Mouse (Mus musculus) liver, embryonic 14.5 days (tissue): Measurements from ENCODE around the gene Upf1. TPM values are rescaled to one million over a fixed set of nuclear protein-coding genes. Genes with fewer than 3 reads are reported as not detected.

Experiments
- ATAC-seq: fragments of 200-750 bp; cut with Nextera tagmentation; 2 replicates; pipeline ENCODE4 v1.8.0; 2017; ENCODE audit warnings: moderate number of reproducible peaks, mild to moderate bottlenecking, moderate library complexity; ENCODE audit not compliant: insufficient read depth
- DNase-seq, 3 experiments: peaks; one replicate each; pipeline ENCODE4 v3.0.0-alpha.2; 2012 to 2013; ENCODE audit warnings: low read depth in 3 of 3, low spot score in 3 of 3
- H3K27ac ChIP-seq: fragments of 300-500 bp; sonication (generic); 2 replicates; pipeline ENCODE4 v1.5.1; 2014; ENCODE audit warnings: moderate library complexity, mild to moderate bottlenecking, control low read depth, inconsistent platforms
- H3K27me3 ChIP-seq: fragments of 300-500 bp; sonication (generic); 2 replicates; pipeline ENCODE4 v1.6.1; 2014; ENCODE audit warnings: mild to moderate bottlenecking, low read length, moderate library complexity; ENCODE audit not compliant: control insufficient read depth, insufficient read depth
- H3K36me3 ChIP-seq: fragments of 300-500 bp; sonication (generic); replicated peaks from 2 replicates; pipeline ENCODE4 v1.6.1; 2014; ENCODE audit warnings: low read depth; ENCODE audit not compliant: control insufficient read depth, insufficient read depth
- H3K4me1 ChIP-seq, 2 experiments: fragments of 200-500 bp in 1 of 2; fragments of 300-500 bp in 1 of 2; sonication (generic) in 1 of 2; replicated peaks; 2 replicates each; pipeline ENCODE4 v1.6.1; 2012 to 2014; ENCODE audit warnings: antibody characterized with exemption in 1 of 2, inconsistent platforms in 1 of 2, low read length in 1 of 2; ENCODE audit not compliant: control insufficient read depth in 2 of 2, insufficient read depth in 2 of 2
- H3K4me2 ChIP-seq: fragments of 300-500 bp; sonication (generic); 2 replicates; pipeline ENCODE4 v1.6.1; 2014; ENCODE audit warnings: low read depth, mild to moderate bottlenecking, control low read depth, moderate library complexity
- H3K4me3 ChIP-seq, 2 experiments: fragments of 200-500 bp in 1 of 2; fragments of 300-500 bp in 1 of 2; sonication (generic) in 1 of 2; 2 replicates each; pipeline ENCODE4 v1.5.1; 2012 to 2014; ENCODE audit warnings: low read depth in 2 of 2, low read length in 2 of 2, mild to moderate bottlenecking in 2 of 2, control low read depth in 1 of 2, inconsistent platforms in 1 of 2, moderate library complexity in 1 of 2; ENCODE audit not compliant: insufficient read depth in 1 of 2
- H3K9ac ChIP-seq: fragments of 300-500 bp; sonication (generic); replicated peaks from 2 replicates; pipeline ENCODE4 v1.6.1; 2014; ENCODE audit warnings: mild to moderate bottlenecking, control low read depth, moderate library complexity
- H3K9me3 ChIP-seq: fragments of 300-500 bp; sonication (generic); 2 replicates; pipeline ENCODE4 v1.6.1; 2016; ENCODE audit warnings: low read length, mixed read lengths; ENCODE audit not compliant: control insufficient read depth
- CTCF ChIP-seq: IDR thresholded peaks from 2 replicates; pipeline ENCODE4 v1.5.1; 2016; ENCODE audit warnings: antibody characterized with exemption, low read depth, control low read depth
- EP300 ChIP-seq: IDR thresholded peaks from 2 replicates; pipeline ENCODE4 v1.6.1; 2016; ENCODE audit warnings: antibody characterized with exemption, low read depth
- WGBS: fragments of 180-500 bp; shearing (Covaris S2); extraction: QIAGEN DNeasy Blood & Tissue Kit; methylation state at CpG from one replicate; pipeline ENCODE4 v1.1.7; 2014; ENCODE audit not compliant: insufficient replicate concordance; 5-methylcytosine and 5-hydroxymethylcytosine counted together
- polyA plus RNA-seq, 2 experiments: library from polyadenylated mRNA; depleted of rRNA in 1 of 2; stranded (reverse) in 1 of 2; unstranded in 1 of 2; fragments of >200 nt; fragmentation: Nextera tagmentation in 1 of 2; extraction: Ambion mirVana in 1 of 2; gene quantifications; 2 replicates each; pipeline versions ENCODE4 v1.2.1 to v1.2.3; 2012 to 2014

Gene Upf1
- polyA plus RNA-seq, 2 experiments = 9.3 to 14.1 TPM

GRCm38 (mm10) chr8:70376275-70376741, 23.2 kb upstream of the Upf1 start:
- DNase-seq (no peak), ATAC-seq (no peak)
- Histone ChIP-seq H3K27me3 (peaks cover 73% of the 10 kb centered on the region), H3K9ac (no peak overlapping the region), H3K27ac (no peak overlapping the region), H3K4me1 (no peaks in the 10 kb centered on the region; a peak in 3 of 4 replicates), H3K4me3 (peak overlapping the region in 1 of 2 experiments; percentile 4; a peak in 1 of 4 replicates), H3K9me3 (no peaks in the 10 kb centered on the region), H3K4me2 (peak overlapping the region; percentile 8; the same call in 1 of the 2 replicates), H3K36me3 (no peaks in the 10 kb centered on the region)
- WGBS = 9% methylated on average over 37 of the region's 37 CpGs
- TF ChIP-seq EP300 = no peak
- no peak for TF ChIP-seq CTCF

DNA sequence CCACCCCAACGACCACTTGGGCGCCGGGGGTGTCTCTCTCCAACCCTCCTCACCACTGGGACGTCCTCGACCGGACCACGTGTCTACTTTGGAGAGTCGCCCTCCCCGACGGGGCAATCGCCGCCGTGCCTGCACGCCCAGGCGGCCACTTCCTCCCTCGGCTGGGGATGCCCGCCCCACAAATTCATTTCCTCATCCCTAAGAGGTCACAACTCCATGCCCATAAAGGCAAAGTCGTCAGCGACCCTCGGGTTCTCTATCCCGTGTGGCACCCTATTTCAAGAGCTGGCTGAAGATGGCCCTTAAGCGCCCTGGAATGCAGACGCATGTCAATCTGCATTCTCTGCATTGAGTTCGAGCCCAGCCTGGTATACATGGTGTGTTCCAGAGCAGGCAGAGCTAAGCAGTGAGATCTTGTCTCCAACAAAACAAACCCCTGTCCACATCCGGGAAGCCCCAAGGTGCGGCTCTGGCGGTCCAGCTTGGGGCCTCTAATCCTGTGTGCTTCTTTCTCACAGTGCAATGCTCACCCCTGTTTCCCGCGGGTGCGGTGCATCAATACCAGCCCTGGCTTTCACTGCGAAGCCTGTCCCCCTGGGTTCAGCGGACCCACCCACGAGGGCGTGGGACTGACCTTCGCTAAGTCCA, 22.3 kb upstream of the Upf1 start:
- 7% methylated on average over 35 of the region's 35 CpGs for WGBS
- peaks cover 73% of the 10 kb centered on the region for H3K27me3 ChIP-seq
- no peaks in the 10 kb centered on the region for H3K9me3 ChIP-seq
- no peak overlapping the region for H3K27ac ChIP-seq
- peak; percentile 15; the same call in 1 of the 2 replicates for ATAC-seq
- H3K36me3 ChIP-seq = no peaks in the 10 kb centered on the region
- no peak for TF ChIP-seq EP300
- no peak for TF ChIP-seq CTCF
- H3K4me2 ChIP-seq = no peak overlapping the region; the same call in 1 of the 2 replicates
- no peak overlapping the region; a peak in 1 of 4 replicates for H3K4me3 ChIP-seq
- no peaks in the 10 kb centered on the region; a peak in 3 of 4 replicates for H3K4me1 ChIP-seq
- H3K9ac ChIP-seq = no peak overlapping the region
- no peak for DNase-seq

GRCm38 (mm10) chr8:70374318-70374927, 21.3 kb upstream of the Upf1 start:
- no peaks in the 10 kb centered on the region for H3K9me3 ChIP-seq
- H3K4me1 ChIP-seq = no peaks in the 10 kb centered on the region; a peak in 3 of 4 replicates
- peaks cover 73% of the 10 kb centered on the region for H3K27me3 ChIP-seq
- peak; percentile 49 to 59 (median 53) for DNase-seq
- H3K27ac ChIP-seq = no peak overlapping the region
- TF ChIP-seq CTCF = no peak
- TF ChIP-seq EP300 = no peak
- H3K9ac ChIP-seq = no peak overlapping the region
- ATAC-seq = peak; percentile 64
- peak overlapping the region; percentile 16 to 25 for H3K4me3 ChIP-seq
- H3K36me3 ChIP-seq = no peaks in the 10 kb centered on the region
- peak overlapping the region; percentile 32 for H3K4me2 ChIP-seq
- under 1% methylated on average over 51 of the region's 53 CpGs for WGBS

DNA sequence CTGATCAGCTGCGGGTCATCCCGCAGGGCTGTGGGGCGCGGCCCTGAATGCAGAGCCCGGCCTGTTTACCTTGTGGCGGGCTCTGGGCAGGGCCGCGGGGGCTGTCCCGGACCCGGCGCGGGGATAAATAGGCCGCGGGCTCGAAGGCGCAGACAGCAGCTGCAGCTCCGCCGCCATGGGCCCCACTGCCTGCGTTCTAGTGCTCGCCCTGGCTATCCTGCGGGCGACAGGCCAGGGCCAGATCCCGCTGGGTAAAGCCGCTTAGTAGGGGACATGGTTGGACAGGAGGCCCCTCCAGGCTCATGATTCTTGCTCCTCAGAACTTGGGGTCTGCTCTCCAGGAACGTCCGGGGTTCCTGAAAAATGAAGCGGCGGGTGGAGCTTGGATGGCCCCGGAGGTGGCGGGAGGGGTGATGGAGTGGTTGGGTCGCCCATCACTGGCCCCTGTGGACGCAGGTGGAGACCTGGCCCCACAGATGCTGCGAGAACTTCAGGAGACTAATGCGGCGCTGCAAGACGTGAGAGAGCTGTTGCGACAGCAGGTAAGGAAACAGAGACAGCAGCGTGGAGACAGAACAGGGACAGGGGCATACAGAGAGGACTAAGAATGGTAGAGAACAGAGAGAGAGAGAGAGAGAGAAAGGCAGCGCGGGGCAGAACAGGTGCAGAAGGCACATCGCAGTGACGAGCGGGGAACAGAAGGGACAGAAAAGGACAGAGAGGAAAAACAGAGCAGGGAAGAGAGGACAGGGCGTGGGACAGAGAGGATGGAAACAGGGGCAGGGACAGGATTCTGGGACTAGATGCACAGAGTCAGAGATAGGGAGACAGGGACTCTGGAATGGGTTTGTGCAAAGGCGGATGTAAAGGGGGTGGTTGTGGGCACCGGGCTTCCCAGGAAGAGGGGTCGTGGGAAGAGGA, 20.6 kb upstream of the Upf1 start, which contains the start of gene Comp:
Gene Comp (plus strand): TSS at position 162 of the 921 bp plus-strand sequence.
- Histone ChIP-seq H3K36me3 (no peaks in the 10 kb centered on the region), H3K27ac (no peak within 1 kb of the TSS), H3K27me3 (peaks cover 73% of the 10 kb centered on the region), H3K4me2 (peak within 1 kb of the TSS; percentile 32), H3K4me3 (peak within 1 kb of the TSS; percentile 16 to 25), H3K9ac (no peak within 1 kb of the TSS), H3K4me1 (no peaks in the 10 kb centered on the region; a peak in 3 of 4 replicates), H3K9me3 (no peaks in the 10 kb centered on the region)
- 5% methylated on average over 47 of the region's 47 CpGs for WGBS
- TF ChIP-seq CTCF (no peak), EP300 (no peak)
- ATAC-seq = no peak
- DNase-seq = no peak
